Mouse (Mus musculus) bone marrow macrophage, adult 2 months (primary cell): ENCODE data around the gene Gm20388.

ENCODE experiments used
- CTCF ChIP-seq: IDR thresholded peaks from 2 replicates; pipeline ENCODE4 v1.5.1; 2012; ENCODE audit warnings: low read depth, mild to moderate bottlenecking, low read length, moderate library complexity
- POLR2A ChIP-seq: IDR thresholded peaks from 2 replicates; pipeline ENCODE4 v1.6.1; 2012; ENCODE audit warnings: mild to moderate bottlenecking, low read depth, low read length, borderline replicate concordance

- no peak for TF ChIP-seq POLR2A
- no peak for TF ChIP-seq CTCF
Observed at GRCm38 (mm10) chr8:121636180-121636579, 1725.5 kb downstream of the Gm20388 start.
